Mouse (Mus musculus): ENCODE results near the gene Hopx.

DNA sequence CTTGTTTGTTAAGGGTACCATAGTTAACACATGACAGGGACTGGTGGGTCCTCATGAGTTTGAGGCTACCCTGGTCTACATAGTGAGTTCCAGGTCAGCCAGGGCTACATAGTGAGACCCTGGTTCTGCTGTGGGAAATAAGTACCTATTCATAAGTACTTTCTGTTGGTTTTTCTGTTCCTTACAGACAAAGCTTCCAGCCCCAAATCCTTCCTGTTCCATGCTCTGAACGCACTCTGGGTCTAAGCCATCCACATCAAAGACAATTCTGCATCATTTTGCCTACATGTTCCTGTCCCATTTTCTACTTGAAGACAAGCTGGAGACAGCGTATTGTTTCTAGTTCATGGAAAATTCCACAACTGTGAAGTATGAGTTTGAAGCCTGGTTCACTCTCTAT, 20.0 kb upstream of the Hopx start:
- no peak for TF ChIP-seq CTCF (IDR thresholded peaks at IDR 0.05; ENCODE audit: extremely low read depth, insufficient read depth, low read length)
- TF ChIP-seq POLR2A (IDR thresholded peaks at IDR 0.05; ENCODE audit: extremely low read depth, insufficient read depth, low read length) = no peak

All from cortical plate, adult 2 months (tissue).